Mouse (Mus musculus) CH12.LX (cell line): ENCODE results near the gene Steap3.

Experiments
- CHD2 ChIP-seq: IDR thresholded peaks from 2 replicates; pipeline ENCODE4 v1.6.1; 2011; ENCODE audit warnings: low read length, improper control_type of control experiment
- CTCF ChIP-seq, 2 experiments: IDR thresholded peaks in 1 of 2; conservative IDR thresholded peaks in 1 of 2; 2 replicates each; pipeline ENCODE4 v1.5.1; 2011 to 2012; ENCODE audit warnings: low read depth in 2 of 2, low read length in 2 of 2, improper control_type of control experiment in 1 of 2, inconsistent platforms in 1 of 2, mild to moderate bottlenecking in 1 of 2, moderate library complexity in 1 of 2
- ELF1 ChIP-seq: IDR thresholded peaks from 2 replicates; pipeline ENCODE4 v1.6.1; 2014; ENCODE audit warnings: low read depth, mild to moderate bottlenecking, inconsistent platforms, low read length, improper control_type of control experiment
- EP300 ChIP-seq: IDR thresholded peaks from 2 replicates; pipeline ENCODE4 v1.6.1; 2011; ENCODE audit warnings: low read length, improper control_type of control experiment
- JUND ChIP-seq: conservative IDR thresholded peaks from 2 replicates; pipeline ENCODE4 v1.6.1; 2011; ENCODE audit warnings: low read depth, low read length, improper control_type of control experiment
- KAT2A ChIP-seq: IDR thresholded peaks from 2 replicates; pipeline ENCODE4 v1.6.1; 2012; ENCODE audit warnings: low read length, improper control_type of control experiment, inconsistent platforms; ENCODE audit not compliant: insufficient replicate concordance
- MXI1 ChIP-seq: IDR thresholded peaks from 2 replicates; pipeline ENCODE4 v1.6.1; 2011; ENCODE audit warnings: mild to moderate bottlenecking, low read depth, low read length, improper control_type of control experiment
- NRF1 ChIP-seq: IDR thresholded peaks from 2 replicates; pipeline ENCODE4 v1.6.1; 2014; ENCODE audit warnings: low read depth, mild to moderate bottlenecking, inconsistent platforms, low read length, improper control_type of control experiment, moderate library complexity
- POLR2A ChIP-seq: IDR thresholded peaks from 2 replicates; pipeline ENCODE4 v1.6.1; 2011; ENCODE audit warnings: low read depth, mild to moderate bottlenecking, improper control_type of control experiment, low read length
- TCF12 ChIP-seq: IDR thresholded peaks from 2 replicates; pipeline ENCODE4 v1.6.1; 2014; ENCODE audit warnings: low read depth, mild to moderate bottlenecking, inconsistent platforms, low read length, improper control_type of control experiment
- UBTF ChIP-seq: IDR thresholded peaks from 2 replicates; pipeline ENCODE4 v1.6.1; 2012; ENCODE audit warnings: low read depth, mild to moderate bottlenecking, inconsistent platforms, low read length, improper control_type of control experiment, moderate library complexity
- USF1 ChIP-seq: IDR thresholded peaks from 2 replicates; pipeline ENCODE4 v1.6.1; 2014; ENCODE audit warnings: low read depth, mild to moderate bottlenecking, inconsistent platforms, low read length, improper control_type of control experiment
- ZC3H11A ChIP-seq: IDR thresholded peaks from 2 replicates; pipeline ENCODE4 v1.6.1; 2012; ENCODE audit warnings: low read depth, mild to moderate bottlenecking, inconsistent platforms, low read length, improper control_type of control experiment

DNA sequence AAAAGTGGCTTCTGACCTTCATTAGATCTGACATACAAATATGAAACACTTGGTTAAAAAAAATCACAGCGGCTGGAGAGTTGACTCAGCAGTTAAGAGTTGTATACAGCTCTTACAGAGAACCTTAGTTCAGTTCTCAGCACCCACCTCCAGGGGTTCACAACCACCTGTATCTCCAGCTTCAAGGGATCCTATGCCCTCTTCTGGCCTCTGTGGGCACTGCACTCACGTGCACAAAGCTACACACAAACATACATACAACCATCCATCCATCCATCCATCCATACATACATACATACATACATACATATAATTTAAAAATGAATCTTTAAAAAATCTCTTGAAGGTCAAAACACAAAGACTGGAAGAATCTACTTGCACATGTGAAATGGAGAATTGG, 82.2 kb downstream of the Steap3 start:
- TF ChIP-seq TCF12 (no peak), JUND (no peak), CHD2 (no peak), POLR2A (no peak), CTCF (conservative IDR thresholded peaks at IDR 0.05 in 1 of 2, IDR thresholded peaks at IDR 0.05 in 1 of 2; ENCODE audit: low read depth in 2 of 2, low read length in 2 of 2) (no peak), NRF1 (no peak), UBTF (no peak), ELF1 (no peak), EP300 (no peak), MXI1 (no peak), KAT2A (no peak), USF1 (no peak), ZC3H11A (no peak)
